Mouse (Mus musculus): ENCODE results near the gene Sec14l3.

DNA sequence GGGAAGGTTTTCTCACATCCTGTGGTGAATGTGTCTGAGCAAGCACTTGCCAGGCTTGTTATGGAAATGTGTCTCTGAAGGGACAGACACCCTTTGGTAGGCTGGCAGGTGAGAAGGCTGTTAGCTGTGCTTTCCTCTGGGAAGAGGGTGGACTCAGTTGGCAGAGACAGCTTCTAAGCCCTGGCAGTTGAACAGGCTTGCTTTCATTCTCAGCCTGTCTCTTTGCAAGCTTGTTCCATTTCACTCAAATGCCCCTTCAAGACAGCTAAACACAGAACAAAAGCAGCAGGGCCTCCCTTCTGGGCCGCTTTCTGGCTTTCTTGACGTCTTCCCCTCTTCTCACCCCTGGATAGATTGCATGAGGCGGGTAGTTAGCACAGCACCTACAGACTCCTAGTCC is 34.8 kb downstream of the Sec14l3 start:
- no peak for TF ChIP-seq CTCF (IDR thresholded peaks at IDR 0.05; ENCODE audit: extremely low read depth, insufficient read length, insufficient replicate concordance, low read depth, low read length)
- no peak for TF ChIP-seq POLR2A (IDR thresholded peaks at IDR 0.05; ENCODE audit: low read depth, low read length)

Measured in small intestine, adult 2 months (tissue).